Mouse (Mus musculus): ENCODE data around the gene Cdc37. TPM values are rescaled to one million over a fixed set of nuclear protein-coding genes. Genes with fewer than 3 reads are reported as not detected.
A peak's percentile ranks its signal among the peaks of the same experiment; 100 is the strongest.

The Cdc37 gene
- polyA plus RNA-seq, 1 experiment from 2014 or later, result 84.1 TPM

- H3K27me3 ChIP-seq (ENCODE audit: insufficient read depth, low read length), result no peaks in the 10 kb centered on the region
- peak overlapping the region; percentile 48; the same call in 1 of the 2 replicates for H3K27ac ChIP-seq (ENCODE audit: low read depth)
- no peak overlapping the region for H3K9ac ChIP-seq (replicated peaks)
- no peak for TF ChIP-seq EP300 (IDR thresholded peaks at IDR 0.05; ENCODE audit: low read depth)
- TF ChIP-seq CTCF (IDR thresholded peaks at IDR 0.05; ENCODE audit: low read depth), result no peak
- WGBS (ENCODE audit: insufficient replicate concordance), result 29% methylated on average over 1 of the region's 1 CpGs
- peaks cover 5% of the 10 kb centered on the region; the same call in 1 of the 2 replicates for H3K4me1 ChIP-seq (ENCODE audit: insufficient read depth)
- H3K4me3 ChIP-seq (ENCODE audit: low read depth, low read length), result no peak overlapping the region
- H3K9me3 ChIP-seq (ENCODE audit: low read length), result no peaks in the 10 kb centered on the region
- DNase-seq, result no peak
- no peak overlapping the region for H3K4me2 ChIP-seq (ENCODE audit: low read depth, low read length)
- peaks cover 28% of the 10 kb centered on the region for H3K36me3 ChIP-seq (replicated peaks; ENCODE audit: insufficient read depth, low read length)
- ATAC-seq, result no peak
These were observed 13.8 kb downstream of the Cdc37 start for GRCm38 (mm10) chr9:21135941-21136381.

- no peak overlapping the region for H3K4me2 ChIP-seq (ENCODE audit: low read depth, low read length)
- no peak overlapping the region for H3K9ac ChIP-seq (replicated peaks)
- H3K36me3 ChIP-seq (replicated peaks; ENCODE audit: insufficient read depth, low read length), result peaks cover 23% of the 10 kb centered on the region
- DNase-seq (no peak), ATAC-seq (no peak)
- H3K27ac ChIP-seq (ENCODE audit: low read depth), result peak overlapping the region; percentile 48; the same call in 1 of the 2 replicates
- WGBS (ENCODE audit: insufficient replicate concordance), result 67% methylated on average over 4 of the region's 4 CpGs
- H3K4me3 ChIP-seq (ENCODE audit: low read depth, low read length), result no peak overlapping the region
- H3K9me3 ChIP-seq (ENCODE audit: low read length), result no peaks in the 10 kb centered on the region
- TF ChIP-seq EP300 (IDR thresholded peaks at IDR 0.05; ENCODE audit: low read depth), result no peak
- no peak for TF ChIP-seq CTCF (IDR thresholded peaks at IDR 0.05; ENCODE audit: low read depth)
- no peaks in the 10 kb centered on the region for H3K27me3 ChIP-seq (ENCODE audit: insufficient read depth, low read length)
- peaks cover 7% of the 10 kb centered on the region for H3K4me1 ChIP-seq (ENCODE audit: insufficient read depth)
These were observed 14.4 kb downstream of the Cdc37 start for GRCm38 (mm10) chr9:21135329-21135890.

GRCm38 (mm10) chr9:21134595-21135328 is 15.0 kb downstream of the Cdc37 start:
- Histone ChIP-seq H3K4me1 (ENCODE audit: insufficient read depth) (peaks cover 11% of the 10 kb centered on the region), H3K4me3 (ENCODE audit: low read depth, low read length) (no peak overlapping the region), H3K9me3 (ENCODE audit: low read length) (no peaks in the 10 kb centered on the region), H3K4me2 (ENCODE audit: low read depth, low read length) (no peak overlapping the region), H3K27ac (ENCODE audit: low read depth) (peak overlapping the region; percentile 48; the same call in 1 of the 2 replicates), H3K27me3 (ENCODE audit: insufficient read depth, low read length) (no peaks in the 10 kb centered on the region), H3K9ac (replicated peaks) (no peak overlapping the region), H3K36me3 (replicated peaks; ENCODE audit: insufficient read depth, low read length) (peaks cover 16% of the 10 kb centered on the region)
- no peak for TF ChIP-seq CTCF (IDR thresholded peaks at IDR 0.05; ENCODE audit: low read depth)
- no peak for TF ChIP-seq EP300 (IDR thresholded peaks at IDR 0.05; ENCODE audit: low read depth)
- no peak for ATAC-seq
- 54% methylated on average over 9 of the region's 9 CpGs for WGBS (ENCODE audit: insufficient replicate concordance)
- DNase-seq, result no peak

DNA sequence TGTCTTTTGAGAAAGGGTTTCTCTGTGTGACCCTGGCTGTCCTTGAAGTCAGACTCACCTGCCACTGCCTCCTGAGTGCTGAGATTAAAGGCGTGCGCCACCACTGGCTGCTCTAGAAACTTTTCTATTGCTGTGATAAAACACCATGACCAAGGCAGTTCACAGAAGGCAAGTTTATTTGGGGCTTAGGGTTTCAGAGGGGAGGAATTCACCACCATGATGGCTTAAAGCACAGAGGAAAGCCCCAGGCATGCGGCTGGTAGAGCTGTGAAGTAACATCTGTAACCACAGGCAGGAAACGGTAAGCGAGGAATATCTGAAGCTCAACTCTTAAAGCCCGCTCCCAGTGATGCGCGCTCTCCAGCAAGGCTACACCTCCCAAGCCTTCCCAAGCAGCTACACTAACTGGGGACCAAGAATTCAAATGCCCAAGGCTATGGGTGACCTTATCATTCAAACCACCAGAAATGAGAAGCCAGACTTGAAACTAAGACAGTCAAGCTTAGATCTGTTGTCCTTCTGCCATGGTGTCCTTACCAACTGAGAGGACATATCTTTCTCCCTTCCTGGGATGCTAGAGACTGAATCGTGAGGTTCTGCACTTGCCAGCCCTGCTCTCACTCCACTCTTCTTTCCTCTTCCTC is 16.6 kb downstream of the Cdc37 start:
- peaks cover 7% of the 10 kb centered on the region; the same call in 1 of the 2 replicates for H3K36me3 ChIP-seq (replicated peaks; ENCODE audit: insufficient read depth, low read length)
- H3K4me1 ChIP-seq (ENCODE audit: insufficient read depth), result peaks cover 11% of the 10 kb centered on the region
- DNase-seq (no peak), ATAC-seq (no peak)
- H3K9ac ChIP-seq (replicated peaks), result no peak overlapping the region
- no peak overlapping the region for H3K4me3 ChIP-seq (ENCODE audit: low read depth, low read length)
- peak; percentile 24; the same call in 1 of the 2 replicates for TF ChIP-seq CTCF (IDR thresholded peaks at IDR 0.05; ENCODE audit: low read depth)
- no peak for TF ChIP-seq EP300 (IDR thresholded peaks at IDR 0.05; ENCODE audit: low read depth)
- 38% methylated on average over 9 of the region's 9 CpGs for WGBS (ENCODE audit: insufficient replicate concordance)
- H3K27me3 ChIP-seq (ENCODE audit: insufficient read depth, low read length), result no peaks in the 10 kb centered on the region
- H3K4me2 ChIP-seq (ENCODE audit: low read depth, low read length), result no peak overlapping the region
- H3K27ac ChIP-seq (ENCODE audit: low read depth), result no peak overlapping the region
- H3K9me3 ChIP-seq (ENCODE audit: low read length), result no peaks in the 10 kb centered on the region

- Histone ChIP-seq H3K4me1 (ENCODE audit: insufficient read depth) (peaks cover 11% of the 10 kb centered on the region), H3K9ac (replicated peaks) (no peak overlapping the region), H3K27me3 (ENCODE audit: insufficient read depth, low read length) (no peaks in the 10 kb centered on the region), H3K27ac (ENCODE audit: low read depth) (no peak overlapping the region), H3K36me3 (replicated peaks; ENCODE audit: insufficient read depth, low read length) (peaks cover 3% of the 10 kb centered on the region; the same call in 1 of the 2 replicates), H3K4me2 (ENCODE audit: low read depth, low read length) (no peak overlapping the region), H3K4me3 (ENCODE audit: low read depth, low read length) (no peak overlapping the region), H3K9me3 (ENCODE audit: low read length) (no peaks in the 10 kb centered on the region)
- DNase-seq, result no peak
- ATAC-seq, result no peak
- WGBS (ENCODE audit: insufficient replicate concordance), result 71% methylated on average over 12 of the region's 12 CpGs
- TF ChIP-seq EP300 (IDR thresholded peaks at IDR 0.05; ENCODE audit: low read depth) (no peak), CTCF (IDR thresholded peaks at IDR 0.05; ENCODE audit: low read depth) (peak; percentile 48)
These were observed 17.5 kb downstream of the Cdc37 start for GRCm38 (mm10) chr9:21132102-21132775.
